Mouse (Mus musculus) layer of hippocampus, postnatal 36 days (tissue): ENCODE measurements around the gene Ppfibp1. TPM values are rescaled to one million over a fixed set of nuclear protein-coding genes. Genes with fewer than 3 reads are reported as not detected.
A peak's percentile ranks its signal among the peaks of the same experiment; 100 is the strongest.
"Not testable (repeated sequence)": the region's sequence is repeated elsewhere in the genome, so short reads cannot be mapped to it uniquely, and the experiment has no call there.

Source experiments
- DNase-seq, 2 experiments: peaks; one replicate each; pipeline ENCODE4 v3.0.0; 2022
- total RNA-seq, 2 experiments: library from RNA; stranded (reverse); gene quantifications; 2 replicates each; pipeline ENCODE4 v1.2.3; 2021

The Ppfibp1 gene
- total RNA-seq: 10 to 100 TPM; 41.2 to 44.2 TPM

DNA sequence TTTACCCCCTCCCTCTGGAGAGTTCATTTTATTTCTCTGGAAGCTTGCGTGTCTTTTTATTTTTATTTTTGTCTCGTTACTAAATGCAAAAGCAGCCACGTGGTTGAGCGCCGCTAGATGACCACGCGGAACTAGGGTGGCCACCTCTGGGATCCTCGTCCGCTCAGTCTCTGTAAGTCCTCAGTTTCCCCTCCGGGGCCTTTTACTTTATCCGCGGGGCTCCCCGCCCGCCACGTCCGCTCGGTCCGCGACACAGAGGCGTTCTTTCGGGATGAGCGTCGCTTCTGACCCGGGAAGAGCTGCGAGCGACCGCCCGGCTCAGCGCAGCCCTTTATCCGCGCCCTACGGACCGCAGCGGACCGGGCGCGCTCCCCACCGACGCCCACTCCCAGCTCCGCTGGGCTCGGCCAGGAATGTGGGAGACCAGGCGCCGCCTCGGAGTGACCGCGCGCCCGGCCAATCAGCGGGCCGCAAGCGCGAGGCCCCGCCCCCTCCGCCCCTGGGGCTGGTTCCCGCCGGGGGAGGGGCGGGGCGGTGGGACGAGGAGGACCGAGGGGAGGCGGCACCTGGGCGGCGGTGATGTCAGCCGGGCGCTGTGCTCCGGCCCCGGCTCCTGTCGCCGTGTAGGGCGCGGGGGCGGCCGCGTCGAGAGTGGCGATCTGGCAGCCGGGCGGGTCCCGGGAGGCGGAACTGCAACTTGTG, at the start of gene Ppfibp1:
Gene Ppfibp1, plus strand, starts transcription at position 530 of the 702 bp plus-strand sequence.
- peak; percentile 94 for DNase-seq

DNA sequence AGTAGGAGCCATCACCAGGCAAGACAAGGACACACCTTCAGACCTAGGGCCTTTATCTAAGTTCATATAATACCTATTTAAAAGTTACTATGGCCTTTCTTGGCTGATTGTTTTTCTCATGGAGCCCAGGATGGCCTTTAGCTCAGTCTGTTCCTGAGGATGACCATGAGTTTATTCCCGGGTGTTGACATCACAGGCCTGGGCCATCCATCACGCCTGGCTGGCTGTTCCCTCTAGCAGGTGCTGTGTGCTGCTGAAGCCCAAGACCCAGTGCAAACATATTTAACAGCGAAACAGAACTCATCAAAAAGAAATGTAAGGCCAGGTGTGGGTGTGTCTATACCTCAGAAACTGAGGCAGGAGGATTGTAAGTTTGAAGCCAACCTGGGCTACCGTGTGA, 49.4 kb upstream of the Ppfibp1 start:
- no peak for DNase-seq

DNA sequence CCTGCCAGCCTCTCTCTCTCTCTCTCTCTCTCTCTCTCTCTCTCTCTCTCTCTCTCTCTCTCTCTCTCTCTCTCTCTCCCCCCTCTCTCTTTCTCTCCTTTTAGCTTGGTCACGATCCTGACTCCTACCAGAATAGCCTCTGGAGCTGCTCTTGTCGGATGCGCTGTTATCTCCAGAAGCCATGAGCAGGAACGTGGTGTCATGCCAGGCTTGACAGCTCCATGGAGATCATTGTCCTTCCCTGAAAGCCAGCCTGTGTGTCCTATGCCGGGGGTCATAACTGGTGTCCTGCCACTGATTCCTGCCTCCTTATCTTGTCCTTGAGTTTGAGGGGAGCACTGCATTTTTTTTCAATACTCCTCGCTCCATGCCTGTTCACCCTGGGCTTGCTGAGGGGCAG, 43.4 kb upstream of the Ppfibp1 start:
- DNase-seq: no peak

GRCm38 (mm10) chr6:146845347-146845746, 42.9 kb upstream of the Ppfibp1 start:
- DNase-seq: no peak

DNA sequence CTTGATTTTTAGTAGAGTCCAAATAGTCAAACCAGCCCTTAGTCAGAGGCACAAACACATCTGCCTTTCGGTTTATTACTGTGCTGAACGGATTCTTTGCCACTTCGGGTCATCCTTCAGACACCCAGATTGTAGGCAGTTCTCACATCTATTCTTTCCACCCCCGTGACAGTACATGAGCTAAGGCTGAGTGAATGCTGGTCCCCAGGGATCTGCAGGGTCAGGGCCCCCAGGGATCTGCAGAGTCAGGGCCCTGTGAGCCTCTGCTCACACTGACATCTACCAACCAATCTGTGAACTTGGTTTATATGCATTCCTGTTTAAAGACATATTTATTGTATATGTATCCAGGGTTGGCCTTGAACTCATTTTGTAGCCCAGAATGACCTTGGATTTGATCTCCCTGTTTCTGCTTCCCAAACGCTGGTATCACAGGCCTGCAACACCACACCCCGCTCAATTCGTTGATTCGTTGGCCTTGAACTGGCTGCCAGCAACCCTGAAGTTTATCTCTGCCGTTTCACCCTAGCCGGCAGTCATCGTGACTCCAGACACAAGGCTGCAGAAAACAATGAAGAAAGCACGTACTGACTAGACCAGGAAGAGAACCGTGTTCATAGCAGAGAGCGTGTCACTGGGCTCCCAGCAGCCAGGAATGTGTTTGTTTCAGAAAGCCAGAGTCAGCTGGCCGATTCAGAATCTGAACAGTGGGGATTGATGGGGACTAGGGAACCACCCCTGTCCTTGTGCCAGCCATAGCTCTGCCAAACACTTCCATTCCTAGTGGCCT, 42.1 kb upstream of the Ppfibp1 start:
- no peak for DNase-seq

GRCm38 (mm10) chr6:146847402-146847801, 40.9 kb upstream of the Ppfibp1 start:
- DNase-seq: no peak

DNA sequence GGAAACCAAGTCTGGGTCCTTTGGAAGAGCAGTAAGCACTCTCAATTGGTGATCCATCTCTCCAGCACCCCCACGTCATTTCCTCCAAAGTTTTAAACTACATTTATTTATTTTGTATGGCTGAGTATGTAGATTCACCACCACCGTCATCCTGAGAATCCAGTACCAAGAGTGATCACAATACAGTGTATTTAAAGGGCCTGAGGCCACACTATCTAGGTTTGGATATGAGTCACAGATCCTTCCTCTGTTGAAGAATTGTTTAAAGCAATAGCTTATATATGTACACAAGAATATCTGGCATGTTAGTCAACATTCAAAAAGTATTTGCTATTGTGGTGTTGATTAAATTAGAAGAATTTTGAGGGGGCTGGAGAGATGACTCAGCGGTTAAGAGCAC, 40.0 kb upstream of the Ppfibp1 start:
- no peak for DNase-seq

DNA sequence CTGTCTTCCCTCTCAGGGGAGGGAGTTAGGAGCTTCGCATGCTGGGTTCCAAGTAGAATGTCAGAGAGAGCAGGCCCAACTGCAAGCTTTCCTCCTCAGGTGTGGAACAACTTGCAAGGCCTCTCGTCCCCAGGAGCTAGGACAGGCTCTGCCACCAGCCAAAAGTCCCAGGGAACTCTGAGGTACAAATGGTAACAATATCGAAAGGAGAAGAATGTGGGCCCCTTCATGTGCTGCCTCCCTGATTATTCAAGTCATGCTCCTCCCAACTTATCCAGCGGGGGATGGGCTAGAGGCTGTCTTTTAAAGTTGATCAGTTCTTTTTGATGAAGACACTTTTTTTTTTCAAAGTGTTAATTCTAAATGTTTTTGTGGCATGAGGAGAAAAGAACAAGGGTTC, 38.2 kb upstream of the Ppfibp1 start, which contains the start of gene Smco2:
Gene Smco2, plus strand, starts transcription at position 55 of the 400 bp plus-strand sequence.
- no peak for DNase-seq

DNA sequence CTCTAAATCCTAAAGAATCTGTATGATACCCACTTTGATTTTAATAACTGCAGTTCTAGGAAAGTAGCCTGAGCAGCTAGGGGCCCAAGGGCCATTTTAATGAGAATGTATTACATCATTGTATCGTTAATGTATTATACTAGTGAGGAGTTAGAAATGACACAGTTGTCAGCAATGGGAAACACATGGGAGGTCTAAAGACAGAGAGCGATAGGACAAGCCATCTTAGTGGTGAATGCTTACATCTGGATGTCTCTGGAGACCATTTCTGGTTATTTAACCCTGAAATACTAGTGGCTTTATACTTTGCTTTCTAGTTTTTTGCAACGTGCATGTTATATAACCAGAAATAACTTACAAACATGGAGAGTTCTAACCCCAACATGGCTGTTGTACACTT, 36.4 kb upstream of the Ppfibp1 start:
- DNase-seq: no peak

- DNase-seq: no peak
These were observed 35.5 kb upstream of the Ppfibp1 start for GRCm38 (mm10) chr6:146852739-146853138.

DNA sequence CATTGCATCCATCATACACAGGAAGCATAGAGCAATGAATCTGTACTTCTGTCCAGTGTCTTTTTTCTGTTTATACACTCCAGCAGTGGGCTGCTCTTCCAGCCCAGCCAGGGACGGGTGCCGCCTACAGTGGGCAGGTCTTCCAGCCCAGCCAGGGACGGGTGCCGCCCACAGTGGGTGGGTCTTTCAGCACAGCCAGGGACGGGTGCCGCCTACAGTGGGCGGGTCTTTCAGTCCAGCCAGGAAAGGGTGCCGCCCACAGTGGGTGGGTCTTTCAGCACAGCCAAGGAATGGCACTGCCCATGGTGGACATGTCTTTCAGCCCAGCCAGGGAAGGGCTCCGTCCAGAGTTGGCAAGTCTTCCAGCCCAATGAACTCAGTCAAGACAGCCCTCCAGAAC, 33.1 kb upstream of the Ppfibp1 start:
- no peak for DNase-seq

DNA sequence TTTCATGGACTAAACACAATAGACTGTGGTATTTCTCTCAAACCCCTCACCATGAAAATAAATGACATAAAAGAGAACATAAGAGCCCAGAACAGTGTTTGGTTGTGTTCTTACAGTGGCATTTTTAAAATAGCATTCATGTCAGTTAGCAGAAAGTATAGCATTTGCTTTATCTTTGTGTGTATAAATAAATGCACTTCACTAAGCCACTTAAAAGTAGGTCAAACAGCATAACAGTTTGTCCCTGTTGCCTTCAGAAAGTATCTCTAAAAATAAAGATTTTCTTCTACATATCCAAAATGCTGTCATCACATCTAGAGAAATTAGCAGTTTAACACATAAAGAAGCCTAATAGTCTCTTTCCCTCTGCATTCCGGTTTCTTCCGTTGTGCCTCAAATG, 30.9 kb upstream of the Ppfibp1 start:
- no peak for DNase-seq

DNA sequence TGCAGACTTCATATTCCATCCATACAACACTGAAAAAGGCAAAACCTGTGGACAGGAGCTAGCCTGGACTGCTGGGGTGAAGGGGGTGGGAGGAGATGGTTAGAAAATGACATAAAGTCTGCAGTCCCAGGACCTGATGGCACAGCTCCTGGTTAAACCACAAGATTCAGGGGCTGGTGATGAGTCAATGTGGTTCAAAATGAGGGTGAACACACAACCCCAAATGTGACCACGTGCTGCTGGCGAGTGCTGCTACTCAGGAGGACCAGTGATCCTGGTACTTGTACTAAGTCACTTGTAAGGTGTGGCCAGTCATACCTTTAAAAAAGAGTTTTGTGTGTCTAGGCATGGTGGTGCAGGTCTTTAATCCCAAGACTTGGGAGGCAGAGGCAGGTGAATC, 25.1 kb upstream of the Ppfibp1 start:
- DNase-seq: no peak

DNA sequence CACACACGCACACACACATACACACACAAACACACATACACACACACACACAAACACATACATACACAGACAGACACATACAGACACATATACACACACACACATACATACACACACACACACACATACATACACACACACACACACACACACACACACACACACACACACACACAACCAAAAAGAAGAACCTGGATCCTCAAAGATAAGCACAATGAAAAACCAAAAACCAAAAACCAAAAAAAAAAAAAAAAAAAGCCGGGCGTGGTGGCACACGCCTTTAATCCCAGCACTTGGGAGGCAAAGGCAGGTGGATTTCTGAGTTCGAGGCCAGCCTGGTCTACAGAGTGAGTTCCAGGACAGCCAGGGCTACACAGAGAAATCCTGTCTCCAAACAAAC, 23.9 kb upstream of the Ppfibp1 start:
- DNase-seq: not testable (repeated sequence)

- DNase-seq: no peak
These were observed 22.6 kb upstream of the Ppfibp1 start for GRCm38 (mm10) chr6:146865701-146866100.

GRCm38 (mm10) chr6:146871975-146872374, 16.3 kb upstream of the Ppfibp1 start:
- DNase-seq: no peak

- DNase-seq: no peak
These were observed 13.9 kb upstream of the Ppfibp1 start for GRCm38 (mm10) chr6:146874415-146874814.

- DNase-seq: no peak
These were observed 11.5 kb upstream of the Ppfibp1 start for GRCm38 (mm10) chr6:146876820-146877219.

DNA sequence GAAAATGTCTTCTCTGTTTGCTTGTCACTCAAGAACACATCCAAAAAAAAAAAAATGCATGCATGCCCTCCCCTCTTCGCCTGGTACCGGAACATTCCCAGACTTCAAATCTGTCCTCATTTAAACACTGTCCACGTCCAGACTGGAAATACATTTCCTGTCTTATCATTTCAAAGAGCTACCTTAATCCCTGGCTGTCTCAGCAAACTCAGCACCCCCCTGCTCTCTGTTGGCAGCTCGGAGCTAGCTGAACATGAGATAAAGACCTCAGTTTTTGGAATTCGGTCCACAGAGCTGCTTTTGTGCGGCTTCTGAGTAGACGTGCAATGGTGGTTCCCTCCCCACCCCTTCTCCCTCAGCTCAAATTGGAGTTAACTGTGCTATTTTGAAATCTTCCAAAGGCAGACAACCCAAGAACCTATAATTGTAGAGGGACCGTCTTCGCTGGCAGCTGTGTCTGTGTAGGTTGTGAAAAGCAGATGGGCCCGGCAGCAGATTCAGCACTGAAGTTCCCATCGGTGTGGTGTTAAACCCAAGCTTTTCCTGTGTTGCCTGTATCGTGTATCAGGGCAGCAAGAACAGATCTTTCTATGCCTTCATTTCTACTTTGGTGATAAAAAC, 10.8 kb upstream of the Ppfibp1 start:
- DNase-seq: peak; percentile 16 to 31

DNA sequence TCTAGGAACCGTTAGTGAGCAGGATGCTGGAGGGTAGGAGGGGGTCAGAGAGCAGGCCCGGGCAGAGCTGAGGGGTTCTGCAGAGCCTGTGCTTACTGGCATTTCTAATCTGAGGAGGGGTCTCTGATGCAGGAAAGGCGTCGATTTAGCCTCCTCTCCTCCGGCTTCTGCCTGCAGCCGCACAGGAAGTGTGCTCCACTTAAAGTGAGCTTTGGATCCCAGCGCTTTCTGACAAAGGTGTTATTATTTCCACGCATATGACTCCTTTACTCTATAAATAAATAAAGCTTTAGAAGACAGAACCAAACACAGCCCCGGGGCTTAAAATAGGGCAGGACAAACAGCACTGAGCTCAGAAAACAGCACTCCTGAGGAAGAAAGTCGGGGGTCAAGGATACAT, 9.4 kb upstream of the Ppfibp1 start:
- DNase-seq: no peak

DNA sequence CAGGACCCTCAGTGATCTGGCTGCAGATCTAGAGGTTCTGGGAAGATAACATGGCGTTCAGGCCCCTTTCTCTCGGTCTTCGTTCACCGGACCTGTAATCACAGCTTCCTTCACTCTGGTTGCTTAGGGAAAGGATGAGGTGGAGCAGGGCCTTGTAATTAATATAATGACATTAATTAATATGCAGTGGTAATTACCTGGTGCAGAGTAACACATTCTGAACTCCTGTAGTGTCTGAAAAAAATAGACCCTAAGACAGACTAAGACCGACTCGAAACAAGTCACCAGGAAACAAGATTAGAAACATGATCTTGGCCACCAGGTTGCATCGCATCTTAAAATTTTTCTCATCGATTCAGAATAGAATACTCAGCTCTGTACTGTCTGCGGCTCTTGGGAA, 8.4 kb upstream of the Ppfibp1 start:
- no peak for DNase-seq

- DNase-seq: no peak
These were observed 8.0 kb upstream of the Ppfibp1 start for GRCm38 (mm10) chr6:146880296-146880695.
